Mouse (Mus musculus) erythroblast, embryonic 14.5 days (primary cell): Measurements from ENCODE around the gene Slc51a.

Experiments used
- GATA1 ChIP-seq: IDR thresholded peaks from 2 replicates; pipeline ENCODE4 v1.6.1; 2012; ENCODE audit warnings: low read length, inconsistent platforms, mixed read lengths
- TAL1 ChIP-seq: IDR thresholded peaks from 3 replicates; pipeline ENCODE4 v1.6.1; 2012; ENCODE audit warnings: low read length, inconsistent platforms, mixed read lengths

- no peak for TF ChIP-seq GATA1
- TF ChIP-seq TAL1: no peak
These were observed 19.2 kb downstream of the Slc51a start for GRCm38 (mm10) chr16:32468488-32468887.
